Mouse (Mus musculus) layer of hippocampus, postnatal 10 days (tissue): ENCODE data around the gene Sos2. TPM values are rescaled to one million over a fixed set of nuclear protein-coding genes. Genes with fewer than 3 reads are reported as not detected.

Experiments
- DNase-seq, 2 experiments: peaks; one replicate each; pipeline ENCODE4 v3.0.0; 2021; ENCODE audit warnings: low spot score in 2 of 2
- long read RNA-seq: library from polyadenylated mRNA; stranded (forward); transcript quantifications from one replicate; pipeline ENCODE4 v2.0.0, GENCODE M21; 2023
- total RNA-seq, 2 experiments: library from RNA; stranded (reverse); gene quantifications; 2 replicates each; pipeline ENCODE4 v1.2.3; 2021

Gene Sos2
- total RNA-seq, result 10 to 100 TPM; 31.8 to 34.1 TPM
- long read RNA-seq, full-length matches to known transcripts, result 1 of 6 reads
- long read RNA-seq, partial matches to known transcripts, result 2 of 6 reads
- long read RNA-seq, other reads (novel, unspliced or antisense), result 3 of 6 reads

DNA sequence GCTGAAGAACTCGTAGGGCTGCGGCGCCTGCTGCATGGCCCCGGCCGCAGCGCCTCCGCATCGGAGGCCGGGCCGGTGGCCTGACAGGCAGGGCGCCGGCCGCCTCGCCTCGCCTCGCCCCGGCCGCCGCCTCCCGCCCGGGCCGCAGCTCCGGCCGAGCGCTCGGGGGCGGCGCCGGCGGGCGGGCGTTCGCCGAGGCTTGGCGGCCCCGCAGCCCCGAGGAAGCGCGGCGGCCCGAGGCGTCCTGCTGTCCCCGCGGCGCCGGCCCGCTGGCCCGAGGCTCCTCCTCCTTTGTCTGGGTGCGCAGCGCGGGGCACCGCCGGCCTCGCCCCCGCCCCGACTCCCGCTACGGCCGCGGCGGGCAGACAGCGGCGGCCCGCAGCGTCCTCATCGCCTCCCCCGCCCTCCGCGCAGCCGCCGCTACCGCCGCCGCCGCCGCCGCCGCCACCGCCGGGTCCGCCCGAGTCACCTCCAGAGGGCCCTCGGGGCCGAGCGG, at the start of gene Sos2:
Sos2 (minus strand) TSS at position 287 of the 496 bp plus-strand sequence.
- peak; percentile 52 to 70 for DNase-seq

DNA sequence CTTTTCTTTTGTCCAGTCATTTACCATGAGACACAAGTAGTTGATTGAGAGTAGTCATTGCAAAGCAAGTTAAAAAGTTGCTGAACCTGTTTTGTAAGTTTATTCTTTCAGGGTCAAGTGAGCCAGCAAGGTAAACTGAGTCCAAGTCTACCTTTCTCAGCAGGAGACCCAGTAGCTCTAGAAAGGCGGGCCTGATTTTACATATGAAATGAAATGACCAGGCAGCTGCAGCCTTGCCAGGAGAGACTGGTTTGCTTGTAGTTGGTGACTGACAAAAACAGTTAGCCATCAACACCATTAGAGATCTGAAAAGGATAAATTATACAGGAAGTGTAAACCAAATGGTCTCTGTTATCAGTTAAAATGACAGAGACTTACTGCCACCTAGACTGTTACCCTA, 48.7 kb upstream of the Sos2 start:
- DNase-seq, result no peak

DNA sequence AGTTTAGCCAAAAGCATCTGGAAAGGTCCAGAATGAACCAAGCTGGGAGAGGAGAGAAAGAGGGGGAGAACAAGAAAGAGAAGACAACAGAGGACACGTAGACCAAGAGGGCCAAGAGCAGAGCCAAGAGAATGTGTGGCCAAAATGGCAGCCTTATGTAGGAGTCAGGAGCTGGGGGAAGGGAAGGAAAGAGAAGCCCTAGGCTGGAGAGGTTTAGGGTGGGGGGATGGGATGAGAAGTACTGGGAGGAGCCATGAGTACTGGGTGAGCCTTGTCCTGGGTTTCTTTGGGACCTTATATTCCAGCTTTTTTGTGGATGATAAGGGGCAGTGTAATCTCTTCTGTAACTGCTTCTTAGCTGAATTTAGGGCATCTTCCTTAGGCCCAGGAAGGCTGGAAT, 47.6 kb upstream of the Sos2 start:
- no peak for DNase-seq

DNA sequence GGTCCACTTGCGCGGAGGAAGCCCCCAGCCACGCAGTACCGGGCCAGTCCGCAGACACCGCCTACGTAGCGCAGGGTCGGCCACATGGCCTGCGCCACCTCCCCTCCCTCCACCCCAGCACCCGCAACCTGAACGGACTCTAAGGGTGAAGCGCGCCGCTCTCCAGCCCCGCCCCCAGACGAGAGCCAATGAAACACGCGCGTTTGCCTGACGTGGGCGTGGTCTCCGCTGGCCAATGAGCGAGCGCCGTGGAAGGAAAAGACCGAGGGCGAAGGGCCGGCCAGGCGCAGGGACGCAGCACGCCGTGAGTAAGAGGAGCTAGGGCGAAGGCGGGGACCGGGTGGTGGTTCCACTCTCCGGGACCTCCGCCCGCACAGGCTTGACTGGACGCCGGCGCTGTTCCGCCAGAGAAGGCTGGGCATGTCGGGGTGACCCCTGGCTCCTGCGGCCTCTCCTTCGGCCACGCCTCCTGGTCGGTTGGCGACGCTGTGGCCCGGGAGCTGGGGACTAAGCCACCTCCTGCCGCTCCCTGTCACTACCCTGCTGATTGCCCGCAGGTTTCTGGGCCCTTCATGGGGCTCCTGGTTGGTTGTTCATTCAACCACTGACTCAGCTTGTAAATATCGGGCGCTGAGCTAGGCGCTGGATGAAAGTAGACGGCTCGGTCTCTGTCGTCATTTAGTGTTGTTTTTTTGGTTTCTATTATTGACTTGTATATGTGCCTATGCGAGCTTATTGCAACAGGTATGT, 43.2 kb upstream of the Sos2 start, which contains the start of the genes L2hgdh and Atp5s:
L2hgdh (minus strand) TSS at position 163 of the 750 bp plus-strand sequence.
Atp5s (plus strand) TSS at position 240 of the 750 bp plus-strand sequence.
- peak; percentile 93 to 95 for DNase-seq

DNA sequence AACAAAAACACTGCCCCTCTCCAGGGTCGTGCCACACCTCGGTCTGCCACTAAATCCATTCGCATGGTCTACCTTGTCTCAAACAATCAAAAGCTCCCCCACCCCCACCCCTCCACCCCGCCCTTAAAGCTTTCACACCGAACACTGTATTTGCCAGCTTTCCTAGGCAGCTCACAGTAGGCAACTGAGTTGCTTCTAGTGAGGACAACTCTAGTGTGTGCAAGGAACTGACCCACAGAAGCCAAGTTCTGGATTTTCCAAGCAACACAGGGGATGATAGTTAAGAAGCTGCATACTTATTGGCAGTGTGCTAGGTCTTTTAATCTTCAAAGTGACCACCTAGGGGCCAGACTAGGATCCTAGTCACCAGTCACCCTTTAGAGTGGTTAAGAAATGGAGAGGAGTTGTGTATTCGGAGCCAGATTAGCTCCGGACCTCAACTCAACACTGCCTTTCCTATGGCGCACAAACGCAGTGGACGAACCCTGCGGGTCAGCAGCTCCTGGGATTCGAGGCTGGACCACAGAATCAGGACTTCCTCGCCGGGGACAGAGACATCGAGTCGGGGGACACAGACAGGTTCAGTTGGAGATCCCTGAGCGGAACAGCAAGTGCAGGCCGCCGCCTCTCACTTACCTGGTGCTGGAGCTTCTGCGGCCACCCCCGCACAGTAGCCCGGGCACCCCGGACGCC, 42.5 kb upstream of the Sos2 start:
- no peak for DNase-seq

DNA sequence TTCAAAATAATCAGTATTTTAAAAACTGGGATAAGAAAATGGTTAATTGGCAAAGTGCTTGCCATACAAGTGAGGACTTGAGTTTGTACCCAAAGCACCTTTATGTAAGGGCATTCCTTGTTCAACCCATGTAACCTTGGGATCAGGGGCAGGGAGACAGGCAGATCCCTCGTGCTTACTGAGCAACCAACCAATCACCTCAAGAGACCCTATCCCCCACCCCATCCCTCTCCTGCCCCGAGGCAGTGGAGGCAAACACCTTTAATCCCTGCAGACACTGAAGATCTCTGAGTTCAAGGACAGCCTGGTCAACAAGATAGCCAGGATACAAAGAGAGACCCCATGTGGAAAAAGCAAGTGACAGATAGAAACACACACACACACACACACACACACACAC, 41.7 kb upstream of the Sos2 start:
- no peak for DNase-seq

DNA sequence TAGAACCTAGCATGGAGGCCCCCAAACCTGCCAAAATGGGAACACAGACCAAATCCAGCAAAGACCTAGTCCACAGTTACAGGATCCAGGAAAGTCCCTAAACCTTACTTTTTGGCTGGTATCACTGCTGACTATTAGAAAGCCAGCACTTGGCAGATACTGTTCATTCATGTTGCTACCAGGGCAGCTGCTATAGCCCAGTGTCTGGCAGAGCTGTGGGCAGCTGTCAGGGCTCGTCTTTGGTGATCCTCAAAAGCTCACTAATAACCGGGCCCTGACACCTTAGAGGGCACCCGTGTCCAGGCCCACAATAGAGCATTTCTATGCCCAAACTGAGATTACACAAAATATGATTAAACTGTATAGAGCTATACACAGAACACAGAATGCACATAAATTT, 41.2 kb upstream of the Sos2 start:
- DNase-seq, result no peak

DNA sequence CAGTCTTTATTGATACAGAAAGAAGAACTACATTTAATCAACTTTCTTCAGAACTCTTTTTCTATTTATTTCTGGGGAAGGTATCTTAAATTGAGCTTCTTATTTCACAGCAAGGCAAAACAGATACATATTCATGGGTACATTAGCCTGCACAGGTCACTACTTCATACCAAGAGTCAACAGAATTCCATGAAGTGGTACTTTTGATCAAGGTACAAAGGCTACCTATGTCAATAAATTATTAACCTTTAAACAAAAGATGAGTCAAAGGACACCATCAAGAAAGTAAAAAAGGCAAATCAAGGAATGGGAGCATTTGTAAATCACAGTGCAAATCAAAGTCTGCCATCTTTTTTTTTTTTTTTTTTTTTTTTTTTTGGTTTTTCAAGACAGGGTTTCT, 32.0 kb upstream of the Sos2 start:
- DNase-seq, result no peak

DNA sequence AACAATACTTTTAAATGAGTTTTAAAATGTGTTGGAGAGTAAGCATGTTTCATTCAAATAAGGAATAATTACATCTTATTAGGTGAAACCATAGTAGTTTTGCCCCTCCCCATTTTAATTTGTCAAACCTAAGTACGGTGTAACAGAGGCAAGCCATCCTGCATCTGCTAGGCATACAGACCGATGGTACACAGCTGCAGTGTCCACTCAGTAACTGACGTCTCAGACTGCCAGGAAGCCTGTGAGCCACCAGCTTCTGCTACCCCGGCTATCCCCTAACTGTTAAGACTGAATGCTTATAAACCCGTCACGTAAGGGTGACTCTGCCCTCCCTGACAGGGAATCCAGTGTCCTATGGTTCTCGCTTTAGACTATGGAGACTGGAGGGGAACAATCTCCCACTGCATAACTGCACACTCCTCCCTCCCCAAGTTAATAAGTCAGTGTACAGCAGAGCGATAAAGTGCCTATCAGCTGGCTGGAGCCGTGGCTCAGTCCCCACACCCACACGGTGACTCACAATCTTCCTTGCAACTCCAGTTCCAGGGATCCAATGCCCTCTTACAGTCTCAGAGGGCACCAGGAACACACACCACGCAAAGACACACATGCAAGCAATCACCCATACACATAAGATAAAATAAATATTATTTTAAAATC, 23.3 kb upstream of the Sos2 start:
- DNase-seq, result no peak

DNA sequence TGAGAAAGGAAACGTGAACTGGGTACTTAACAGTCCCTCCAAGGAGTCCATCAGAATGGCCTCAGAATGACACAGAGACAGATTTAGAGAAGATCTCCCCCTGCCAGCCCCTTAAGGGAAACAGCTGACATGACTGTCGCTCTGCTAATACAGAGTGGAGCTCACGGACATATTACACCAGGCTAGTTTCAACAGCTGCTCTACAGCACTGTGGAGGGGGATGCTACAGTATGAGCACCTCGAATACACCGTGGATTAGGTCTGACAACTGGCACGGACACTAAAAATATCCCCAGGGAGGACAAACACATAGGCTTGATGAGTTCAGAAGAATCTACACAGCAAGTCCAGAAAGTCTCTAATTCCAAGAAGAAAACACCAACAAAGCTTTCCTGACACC, 16.7 kb upstream of the Sos2 start:
- DNase-seq, result no peak

DNA sequence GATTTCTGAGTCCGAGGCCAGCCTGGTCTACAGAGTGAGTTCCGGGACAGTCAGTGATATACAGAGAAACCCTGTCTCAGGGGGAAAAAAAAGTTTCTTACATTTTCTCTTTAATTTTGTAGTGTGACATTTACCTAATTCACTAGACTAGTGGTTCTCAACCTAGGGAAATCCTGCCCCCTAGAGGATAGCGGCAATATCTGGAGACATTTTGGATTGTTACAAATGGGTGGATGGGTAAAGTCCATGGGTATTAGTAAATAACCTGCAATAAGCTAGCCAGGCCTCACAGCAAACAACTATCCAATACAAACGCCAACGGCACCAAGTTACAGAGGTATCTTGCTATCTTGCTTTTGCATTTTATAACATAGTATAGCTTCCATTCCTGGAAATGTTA, 15.1 kb upstream of the Sos2 start:
- DNase-seq, result peak; percentile 25 to 57

DNA sequence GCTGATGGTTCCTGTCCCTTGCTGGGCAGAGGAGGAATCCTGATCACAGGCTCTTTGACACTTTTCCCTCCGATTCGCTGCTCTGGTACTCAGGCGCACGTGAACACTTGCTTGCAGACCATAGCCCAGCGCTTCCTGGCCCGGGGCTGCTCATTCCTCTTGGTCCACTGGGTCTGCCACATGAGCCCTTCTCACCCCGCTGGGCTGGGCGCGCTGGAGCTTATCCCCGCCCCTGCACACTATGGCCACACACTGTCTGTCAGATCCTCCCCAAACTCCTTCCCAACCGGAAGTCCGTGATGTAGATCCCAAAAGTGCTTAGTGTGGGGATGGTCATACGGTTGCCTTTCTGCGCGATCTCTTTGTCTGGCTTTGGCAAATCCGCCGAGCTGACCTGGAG, 11.8 kb upstream of the Sos2 start:
- no peak for DNase-seq

DNA sequence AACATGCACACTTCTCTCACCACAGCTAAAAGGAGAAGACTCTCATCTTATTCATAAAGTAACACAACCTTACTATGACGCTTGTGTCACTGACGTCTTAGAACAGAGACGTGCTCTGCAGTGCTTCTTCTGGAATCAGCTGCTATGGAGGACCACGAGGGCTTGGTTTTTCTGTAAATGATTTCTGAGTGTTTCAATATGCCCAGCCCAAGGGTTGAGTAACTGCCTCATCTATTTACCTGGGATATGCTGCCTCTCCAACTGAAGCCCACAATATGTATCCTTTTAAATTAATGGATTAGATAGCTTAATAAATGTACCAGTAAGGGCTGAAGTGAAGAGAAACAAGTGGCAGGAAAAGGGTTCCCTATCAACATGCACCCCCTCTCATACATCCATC, 9.1 kb upstream of the Sos2 start:
- no peak for DNase-seq

DNA sequence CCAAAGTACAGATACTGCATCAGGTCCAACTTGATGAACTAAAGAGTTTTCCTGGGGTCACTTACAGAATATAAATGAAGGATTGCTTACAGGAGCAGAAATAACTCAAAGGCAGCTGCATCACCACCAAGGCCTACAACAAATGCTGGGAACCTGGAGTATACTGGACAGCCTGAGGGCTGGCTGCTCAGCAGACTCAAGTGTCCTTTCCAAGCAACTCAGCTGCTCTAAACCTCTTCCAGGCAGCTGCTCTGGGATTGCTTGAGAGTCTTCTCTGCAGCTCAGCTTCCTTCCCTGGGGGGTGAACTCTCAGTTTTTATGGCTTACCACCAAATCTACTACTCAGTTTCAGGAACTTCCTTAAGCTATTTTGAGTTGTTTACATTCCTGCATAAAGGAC, 7.4 kb upstream of the Sos2 start:
- DNase-seq, result no peak

DNA sequence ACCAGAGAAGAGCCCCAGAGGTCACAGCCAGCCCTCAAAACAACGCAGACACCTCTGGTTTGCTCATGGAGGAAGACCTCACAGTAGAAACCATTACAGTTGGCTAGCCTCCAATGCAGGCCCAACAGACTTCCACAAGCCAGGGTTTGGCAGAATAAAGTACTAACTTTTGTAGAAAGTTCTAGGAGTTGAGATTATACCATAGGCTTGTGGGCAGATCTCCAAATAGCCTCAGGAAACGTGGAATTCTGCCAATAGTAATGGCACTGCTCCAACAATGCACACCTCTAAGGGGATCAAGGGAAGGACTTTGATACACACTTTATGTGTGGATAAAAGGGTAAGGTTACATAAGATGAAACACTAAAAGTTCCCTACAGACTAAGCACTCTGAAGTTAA, 6.7 kb upstream of the Sos2 start:
- no peak for DNase-seq

DNA sequence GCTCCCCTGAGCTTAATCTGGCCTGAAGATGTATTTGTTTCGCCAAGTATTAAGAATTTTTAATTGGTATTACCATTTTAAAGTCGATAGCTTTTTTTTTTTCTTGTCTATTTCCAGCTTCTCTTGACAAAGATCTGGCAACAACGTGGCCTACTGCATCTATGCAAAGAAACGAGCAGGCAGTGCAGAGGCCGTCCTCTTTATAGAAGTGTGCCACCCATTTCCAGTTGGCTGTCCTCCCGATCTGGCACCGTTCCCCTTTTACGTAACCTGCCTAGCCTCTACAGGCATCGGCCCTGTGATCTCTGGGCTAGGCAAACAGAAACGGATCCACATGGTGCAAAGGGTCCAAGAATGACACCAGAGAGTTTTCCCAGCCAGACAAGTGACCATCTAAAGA, 1.9 kb upstream of the Sos2 start:
- DNase-seq, result peak; percentile 61 to 72

DNA sequence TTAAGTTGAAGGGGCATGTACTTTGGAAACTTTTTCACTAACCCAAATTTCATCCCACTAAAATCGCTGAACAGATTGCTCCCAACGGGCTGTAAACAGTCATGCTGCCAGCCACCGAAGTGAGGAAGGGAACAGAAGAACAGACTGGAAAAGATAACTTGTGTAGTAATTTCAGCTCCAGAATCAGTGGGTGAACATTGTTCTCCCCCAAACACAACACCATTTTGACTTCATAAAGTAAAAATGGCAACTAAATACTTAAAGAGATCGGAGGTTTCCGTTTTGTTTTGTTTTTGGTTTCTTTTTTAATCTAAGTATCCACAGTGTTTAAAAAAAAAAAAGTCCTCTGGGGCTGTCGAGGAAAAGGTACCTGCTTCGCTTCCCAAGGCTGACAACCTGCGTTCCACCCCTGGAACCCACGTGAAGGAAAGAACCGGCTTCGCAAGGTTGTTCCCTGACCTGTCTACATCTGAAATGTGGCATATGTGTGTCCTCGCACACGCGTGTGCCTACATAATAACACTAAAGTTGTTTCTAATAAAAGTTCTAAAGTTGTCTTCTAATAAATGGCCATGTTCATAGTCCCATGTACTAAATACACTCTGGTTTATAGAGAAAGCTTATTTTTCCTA, 1.3 kb upstream of the Sos2 start:
- DNase-seq, result no peak

DNA sequence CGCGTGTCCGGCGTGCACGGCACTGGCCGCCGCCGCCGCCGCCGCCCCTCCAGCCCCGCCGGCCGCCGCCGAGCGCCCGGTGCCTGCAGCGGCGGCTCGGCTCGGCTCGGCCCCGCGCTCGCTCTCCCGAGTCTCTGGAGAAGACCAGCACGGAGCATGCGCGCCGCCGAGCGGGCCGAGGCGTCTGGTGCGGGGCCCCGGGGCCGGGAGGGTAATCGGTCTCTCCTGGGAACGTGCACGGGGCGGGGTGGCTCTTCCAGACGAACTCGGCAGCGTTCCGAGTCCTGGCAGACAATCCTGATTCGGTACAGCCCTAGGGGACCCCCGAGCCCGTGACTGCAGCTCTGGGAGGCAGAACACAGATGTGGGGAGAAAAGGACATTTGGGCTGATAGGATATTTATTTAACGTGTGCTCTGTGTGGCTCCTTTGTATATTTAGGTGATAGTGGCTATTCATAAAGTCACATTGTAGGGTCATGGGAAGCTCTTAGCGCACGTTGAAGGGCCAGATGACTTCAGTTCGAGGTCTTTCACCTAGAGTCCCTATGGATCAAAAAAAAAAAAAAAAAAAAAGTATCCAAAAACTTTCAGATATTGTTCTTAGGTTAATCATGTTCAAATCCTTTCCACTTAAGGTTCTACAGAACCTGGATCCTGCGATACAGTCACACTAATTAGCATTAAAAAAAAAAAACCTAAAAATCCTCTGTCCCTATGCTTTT, 574 bp upstream of the Sos2 start:
- DNase-seq, result peak; percentile 76 to 85

DNA sequence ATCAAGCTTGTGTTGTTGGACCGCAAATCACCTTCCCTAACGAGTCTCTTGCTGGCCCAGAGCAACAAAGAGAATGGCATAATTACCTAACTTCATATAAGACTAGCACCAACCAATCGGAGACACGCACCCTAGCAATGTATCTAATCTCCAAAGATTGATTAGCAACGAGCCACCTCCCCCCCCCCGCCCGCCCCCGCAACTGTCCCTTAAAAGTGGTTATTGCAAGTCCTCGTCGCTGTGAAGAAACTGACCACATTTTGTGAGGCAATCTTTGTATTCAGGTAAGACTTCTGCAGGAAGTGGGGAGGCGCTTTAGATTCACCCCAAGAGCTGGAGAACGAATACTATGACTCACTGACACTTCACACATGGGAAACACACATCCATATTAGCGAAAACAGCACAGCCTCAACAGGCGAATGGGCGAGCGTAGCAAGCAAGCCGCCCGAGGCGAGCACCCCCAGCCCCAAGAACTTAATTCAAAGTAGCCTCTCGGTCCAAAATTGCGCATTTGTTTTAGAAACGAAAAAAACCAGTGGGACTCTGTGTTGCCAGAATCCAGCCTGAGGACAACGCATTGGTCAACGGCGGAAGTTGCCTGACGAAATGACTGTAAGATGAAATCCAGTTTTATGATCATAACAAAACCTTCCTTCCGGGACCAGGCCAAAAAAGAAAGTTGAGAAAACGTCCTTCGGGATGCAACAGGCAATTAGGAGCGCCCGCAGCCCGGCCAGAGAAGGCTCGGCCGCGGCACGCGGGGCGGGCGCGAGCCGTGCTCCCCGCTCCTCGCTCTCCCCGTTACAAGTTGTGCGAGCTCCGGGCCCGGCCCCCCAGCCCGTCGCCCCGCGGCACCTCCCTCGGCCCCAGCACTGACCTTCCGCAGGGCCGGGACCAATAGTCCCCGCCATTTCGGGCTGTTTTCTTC, 752 bp downstream of the Sos2 start:
- peak; percentile 40 to 53 for DNase-seq

DNA sequence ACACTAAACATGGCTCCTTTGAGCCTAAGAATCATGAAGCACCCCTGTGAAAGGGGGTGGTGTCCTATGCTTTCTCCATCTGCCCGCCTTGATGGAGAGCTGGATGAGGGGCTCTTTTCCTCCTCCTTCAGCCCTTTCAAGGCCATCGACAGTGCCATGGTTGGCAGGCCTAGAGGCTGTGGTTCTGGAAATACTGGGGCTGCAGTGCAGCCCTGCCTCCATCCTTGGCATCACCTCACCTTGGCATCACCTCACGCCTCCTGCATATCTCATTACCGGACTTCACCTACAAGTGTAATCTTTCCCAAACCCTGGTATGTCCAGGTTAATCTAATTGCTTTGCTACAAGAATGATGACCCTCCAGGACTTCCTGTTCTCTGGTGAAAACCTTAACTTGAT, 5.5 kb downstream of the Sos2 start:
- DNase-seq, result no peak
